Mouse (Mus musculus) right cerebral cortex, adult 2 months (tissue): ENCODE data around the gene 1700057G04Rik.
"Not testable (repeated sequence)": the region's sequence is repeated elsewhere in the genome, so short reads cannot be mapped to it uniquely, and the experiment has no call there.

Experiments
- DNase-seq, 2 experiments: peaks; one replicate each; pipeline ENCODE4 v3.0.0; 2021 to 2022; ENCODE audit warnings: low spot score in 2 of 2

The 1700057G04Rik gene

DNA sequence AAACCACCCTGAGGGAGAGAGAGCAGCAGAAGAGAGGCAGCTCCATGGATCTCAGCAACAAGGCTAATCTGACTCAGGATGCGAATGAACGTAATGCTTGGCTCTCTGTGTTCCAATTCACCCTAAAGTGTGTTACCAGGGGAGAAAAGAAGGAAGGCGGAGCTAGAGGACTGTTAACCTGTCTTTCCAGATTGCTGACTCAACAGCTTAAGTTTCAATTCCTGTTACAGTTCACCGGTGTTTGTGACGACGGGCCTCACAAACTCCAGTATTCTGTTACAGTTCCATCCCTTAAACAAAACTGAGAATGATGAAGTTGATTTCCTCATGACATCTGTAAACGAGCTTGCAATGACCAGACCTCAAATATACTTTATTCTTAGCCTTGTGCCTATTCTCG is 4.1 kb upstream of the 1700057G04Rik start:
- no peak for DNase-seq

DNA sequence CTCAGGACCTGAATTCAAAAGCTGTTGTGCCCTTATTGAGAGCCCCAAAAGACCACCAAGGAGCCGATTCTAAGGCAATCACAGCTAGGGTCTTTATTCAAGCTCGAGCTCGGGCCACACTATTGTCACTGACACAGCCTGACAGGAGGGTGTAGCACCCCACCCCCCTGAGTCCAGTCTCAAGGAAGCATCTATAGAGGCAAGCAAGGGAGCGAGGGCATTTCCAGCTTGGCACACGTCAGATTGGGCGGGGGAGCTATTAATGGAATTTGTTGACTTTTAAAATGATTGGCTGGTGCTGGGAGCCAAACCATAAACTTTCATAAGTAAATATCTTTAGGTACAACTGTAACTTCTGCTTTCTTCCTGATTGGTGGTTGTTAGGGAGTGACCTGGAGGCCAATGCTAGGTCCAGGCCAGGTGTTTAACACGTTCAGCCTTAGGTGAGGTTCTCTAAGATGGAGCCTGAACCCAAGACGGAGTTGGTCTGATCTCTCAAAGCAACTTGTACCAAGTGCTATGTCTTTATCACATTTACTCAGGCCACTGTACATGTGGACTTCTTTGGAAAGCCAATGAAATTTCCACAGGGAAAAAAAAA is 3.5 kb upstream of the 1700057G04Rik start:
- DNase-seq = no peak

DNA sequence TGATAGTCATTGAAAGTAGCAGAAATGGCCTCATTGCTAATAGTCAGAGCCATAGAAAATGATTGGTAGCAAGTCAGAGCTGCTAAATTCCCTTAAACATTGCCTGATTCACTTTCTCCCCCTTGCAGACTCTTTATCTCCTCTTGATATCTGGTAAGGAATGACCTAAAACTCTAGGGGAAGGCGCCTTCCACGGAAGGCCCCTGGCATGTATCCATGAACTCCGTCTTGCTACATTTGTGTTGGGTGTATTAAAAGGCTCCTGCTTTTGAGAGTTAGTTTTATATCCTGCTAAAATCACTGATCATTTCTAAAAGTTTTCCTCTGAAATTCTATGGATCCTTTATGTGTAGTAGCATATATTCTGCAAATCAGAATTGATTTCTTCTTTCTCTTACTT is 7.6 kb downstream of the 1700057G04Rik start:
- no peak for DNase-seq

DNA sequence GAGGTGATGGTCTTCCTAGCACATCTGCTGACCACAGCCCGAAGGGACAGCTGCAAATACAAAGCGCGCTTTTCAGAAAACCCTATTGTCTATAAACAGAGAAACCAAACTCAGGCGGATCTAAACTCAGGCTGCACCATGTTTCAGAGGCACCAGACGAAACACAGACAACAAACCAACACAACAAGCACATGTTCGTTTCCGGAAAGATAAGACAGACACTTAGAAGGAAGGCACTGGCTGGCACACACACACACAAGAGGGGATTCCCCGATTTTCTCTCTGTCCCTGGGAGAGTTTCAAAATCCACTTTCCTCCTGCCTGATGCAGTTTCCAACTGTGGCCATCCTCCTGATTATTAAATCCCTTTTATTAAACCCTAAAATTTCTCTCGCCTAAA is 16.8 kb downstream of the 1700057G04Rik start:
- not testable (repeated sequence) for DNase-seq

DNA sequence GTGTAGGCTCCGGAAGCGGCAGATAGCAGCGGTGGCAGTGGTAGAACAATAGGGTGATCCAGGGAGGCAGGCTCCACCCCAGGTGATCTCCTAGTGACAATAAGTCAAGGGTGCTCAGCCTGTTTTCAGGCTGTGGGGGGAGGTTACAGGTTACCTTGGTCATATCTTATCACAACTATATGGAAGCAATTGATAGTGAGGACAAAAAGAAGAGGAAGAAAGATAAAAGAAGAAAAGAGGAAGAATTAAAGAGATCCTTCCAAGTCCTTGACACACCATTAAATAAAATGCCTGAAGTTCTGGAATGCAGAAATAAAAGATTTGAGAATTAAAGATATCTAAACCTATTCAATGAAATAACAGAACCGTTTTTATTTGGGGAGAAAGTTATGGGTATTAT is 17.6 kb downstream of the 1700057G04Rik start:
- no peak for DNase-seq

DNA sequence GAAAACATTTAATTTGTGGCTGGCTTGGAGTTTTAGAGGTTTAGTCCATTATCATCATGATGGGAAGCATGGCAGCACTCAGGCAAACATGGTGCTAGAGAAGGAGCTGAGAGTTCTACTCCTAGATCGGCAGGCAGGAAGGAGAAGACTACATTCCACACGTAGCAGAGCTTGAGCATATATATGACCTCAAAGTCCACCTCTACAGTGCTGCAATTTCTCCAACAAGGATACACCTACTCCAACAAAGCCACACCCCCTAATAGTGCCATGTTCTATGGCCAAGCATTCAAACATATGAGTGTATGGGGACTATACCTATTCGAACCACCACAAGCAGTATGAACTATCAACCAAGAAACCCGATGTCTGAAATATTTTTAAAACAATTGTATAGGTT is 22.2 kb downstream of the 1700057G04Rik start:
- no peak for DNase-seq

DNA sequence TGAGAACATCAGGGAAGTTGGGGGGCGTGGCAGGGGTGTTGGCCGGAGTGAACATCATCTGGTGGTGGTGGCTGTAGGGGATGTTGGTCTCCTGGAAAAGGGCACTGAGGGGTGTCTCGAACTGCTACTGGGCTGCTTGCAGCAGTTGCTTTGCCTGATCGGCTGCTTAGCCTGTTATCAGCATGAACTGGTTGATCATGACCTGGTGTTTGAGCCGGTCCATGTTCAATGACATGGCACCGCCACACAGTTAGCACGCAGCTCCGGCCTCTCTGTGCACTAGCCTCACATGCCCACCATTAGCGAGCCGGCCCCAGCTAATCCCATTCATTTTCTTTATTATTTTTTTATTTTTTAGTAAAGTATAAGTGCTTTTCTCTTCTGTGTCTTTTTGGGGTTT is 25.7 kb downstream of the 1700057G04Rik start:
- no peak for DNase-seq

DNA sequence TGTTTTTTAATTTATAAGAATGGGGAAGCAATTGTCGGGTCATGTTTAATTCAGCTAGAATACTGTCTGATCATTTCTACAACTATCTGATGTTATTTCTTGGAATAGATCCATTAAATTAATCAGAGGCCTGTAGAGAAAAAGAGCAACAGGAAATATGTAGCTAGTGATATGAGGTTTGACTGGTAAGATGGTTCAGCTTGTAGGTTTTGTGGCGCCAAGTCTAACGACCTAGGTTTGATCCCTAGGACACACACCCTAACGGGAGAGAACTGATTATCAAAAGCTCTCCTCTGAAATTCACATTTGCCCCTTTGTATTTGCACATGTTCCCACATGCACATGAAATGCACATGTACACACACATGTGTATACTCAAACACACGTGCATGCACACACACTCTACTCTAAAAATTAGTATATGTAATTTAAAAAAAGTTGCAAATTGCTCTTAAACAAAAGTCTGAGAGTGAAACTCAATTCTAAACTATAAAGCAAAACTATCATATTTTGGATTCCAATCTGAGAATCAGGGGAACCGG is 26.2 kb downstream of the 1700057G04Rik start:
- no peak for DNase-seq

DNA sequence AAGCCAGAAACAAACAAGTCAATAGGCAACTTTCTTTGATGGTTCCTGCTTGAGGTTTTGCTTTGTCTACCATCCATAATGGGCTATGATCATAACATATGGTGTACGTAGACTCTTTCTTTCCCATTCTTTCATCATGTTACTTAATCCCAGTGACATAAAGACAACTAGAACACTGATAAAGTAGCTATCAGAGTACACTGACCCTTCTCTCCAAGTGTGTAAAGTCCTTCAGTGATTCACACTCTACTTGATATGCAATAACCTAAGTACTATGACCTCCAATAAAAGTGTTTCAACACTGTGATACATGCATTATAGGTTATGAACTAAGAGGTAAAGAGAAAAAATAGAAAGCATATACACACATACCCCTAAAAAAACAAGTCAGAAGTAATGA is 27.9 kb downstream of the 1700057G04Rik start:
- no peak for DNase-seq

DNA sequence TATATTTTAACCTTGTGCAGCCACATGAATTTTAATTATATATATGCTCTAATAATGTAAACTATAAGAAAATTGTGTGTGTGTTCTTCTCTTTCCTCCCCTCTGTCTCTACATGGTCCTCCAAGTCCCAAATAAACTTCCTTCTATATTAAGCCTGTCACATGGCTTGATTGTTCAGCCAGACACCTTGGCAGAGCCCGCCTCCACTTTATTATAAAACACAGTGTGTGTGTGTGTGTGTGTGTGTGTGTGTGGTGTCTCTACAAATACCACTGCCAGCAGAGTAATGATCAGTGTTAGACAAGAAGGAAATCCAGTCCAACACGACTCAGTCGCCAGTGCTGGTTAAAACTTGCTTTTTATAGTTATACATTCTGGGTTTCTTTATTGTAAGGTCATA is 28.5 kb downstream of the 1700057G04Rik start:
- DNase-seq = no peak

DNA sequence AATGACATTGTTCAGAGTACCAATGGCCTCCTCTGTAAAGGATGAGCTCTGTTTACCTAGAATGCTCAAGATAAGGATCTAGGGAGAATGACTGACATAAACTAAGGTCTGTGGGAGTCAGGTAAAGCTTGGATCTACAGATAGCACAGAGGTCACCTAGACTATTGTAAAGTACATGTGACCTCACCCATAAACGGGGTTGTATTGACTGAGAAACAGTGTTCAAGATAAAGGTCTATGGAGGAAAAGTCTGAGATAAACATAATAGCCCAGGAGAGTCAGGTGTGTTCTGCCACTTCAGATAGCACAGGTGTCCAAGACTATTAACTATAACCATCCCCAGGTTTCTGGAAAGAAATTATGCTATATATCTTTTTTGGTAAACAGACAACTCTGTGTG is 29.8 kb downstream of the 1700057G04Rik start:
- DNase-seq = no peak

DNA sequence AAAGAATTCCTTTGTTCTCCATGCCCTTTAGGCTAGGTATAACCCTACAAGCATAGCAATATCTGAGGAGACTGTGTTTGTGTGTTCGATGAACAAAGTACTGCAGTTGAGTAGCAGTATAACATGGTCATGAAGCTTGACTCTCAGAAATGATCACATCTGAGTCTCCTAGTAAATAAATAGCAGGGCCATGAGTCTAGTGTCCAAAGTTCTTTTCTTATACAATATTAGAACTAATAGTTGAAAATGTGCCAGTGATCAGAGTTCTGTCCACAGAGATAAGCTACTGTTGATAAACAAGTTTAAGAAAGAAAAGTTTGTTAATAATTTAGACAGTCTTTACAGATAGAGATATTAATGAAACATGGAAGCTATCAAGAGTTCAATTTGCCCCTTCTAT is 42.7 kb downstream of the 1700057G04Rik start:
- no peak for DNase-seq

DNA sequence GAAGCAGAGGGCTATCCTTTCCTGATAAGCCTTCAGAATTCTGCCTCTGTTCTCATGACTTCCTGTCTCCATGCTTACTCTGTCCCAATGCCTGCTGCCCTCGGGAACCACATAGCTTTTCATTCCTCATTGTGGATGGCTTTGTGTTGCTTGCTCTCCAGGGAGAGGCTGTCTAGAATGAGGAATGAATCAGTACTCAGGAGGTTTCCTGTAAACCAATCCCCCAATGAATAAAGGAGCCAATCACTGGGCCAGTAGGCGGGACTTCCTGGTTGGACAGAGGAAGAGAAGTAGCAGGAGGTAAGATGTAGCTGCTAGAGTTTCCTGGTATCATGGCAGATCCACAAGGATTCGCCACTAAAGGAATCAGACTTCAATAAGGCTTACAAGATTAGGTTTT is 44.1 kb downstream of the 1700057G04Rik start:
- DNase-seq = no peak

DNA sequence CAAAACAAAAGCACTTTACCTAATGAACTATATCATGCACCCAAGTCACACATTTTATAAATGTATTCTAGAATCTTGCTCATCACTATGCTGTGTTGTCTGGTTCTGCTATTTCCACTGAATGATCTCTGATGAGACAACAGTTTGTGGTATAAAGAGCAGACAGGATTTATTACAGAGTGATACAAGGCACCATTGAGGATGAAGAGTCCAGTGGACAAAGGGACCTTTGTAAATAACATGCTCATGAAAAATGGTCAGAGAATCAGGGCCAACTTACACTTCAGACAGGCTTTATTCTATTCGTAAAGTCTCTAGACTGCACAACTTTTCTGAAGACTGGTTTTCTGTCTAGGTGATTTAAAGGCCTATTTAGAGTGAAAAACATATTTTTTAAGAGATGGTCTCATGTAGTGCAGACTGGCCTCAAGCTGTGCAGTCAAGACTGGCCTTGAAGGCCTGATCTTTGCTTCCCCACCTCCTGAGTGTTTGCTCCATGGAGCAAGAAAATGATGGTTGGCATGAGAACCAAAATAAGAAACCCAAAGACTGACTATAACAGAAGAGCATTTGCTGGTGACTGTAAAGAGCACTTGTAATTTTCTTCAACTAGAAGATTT is 51.6 kb downstream of the 1700057G04Rik start:
- DNase-seq = no peak

DNA sequence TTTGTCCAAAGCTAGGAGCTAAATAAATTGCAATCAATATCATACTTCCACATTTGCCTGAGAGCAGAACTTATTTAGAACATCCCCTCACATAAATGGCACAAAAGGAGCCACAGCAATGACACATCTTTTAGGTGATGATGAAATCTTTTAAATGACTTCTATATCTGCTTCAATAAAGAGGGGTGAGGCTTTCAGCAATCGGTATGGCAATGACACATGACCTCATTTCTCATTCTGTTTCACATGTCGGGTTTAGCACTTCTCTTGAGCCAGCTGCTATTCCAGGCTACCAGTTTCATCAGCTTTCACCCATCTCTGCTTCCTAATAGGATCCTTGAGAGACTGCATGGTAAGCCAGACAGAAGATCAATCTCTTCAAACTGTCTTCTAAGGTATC is 54.3 kb downstream of the 1700057G04Rik start:
- DNase-seq = no peak

DNA sequence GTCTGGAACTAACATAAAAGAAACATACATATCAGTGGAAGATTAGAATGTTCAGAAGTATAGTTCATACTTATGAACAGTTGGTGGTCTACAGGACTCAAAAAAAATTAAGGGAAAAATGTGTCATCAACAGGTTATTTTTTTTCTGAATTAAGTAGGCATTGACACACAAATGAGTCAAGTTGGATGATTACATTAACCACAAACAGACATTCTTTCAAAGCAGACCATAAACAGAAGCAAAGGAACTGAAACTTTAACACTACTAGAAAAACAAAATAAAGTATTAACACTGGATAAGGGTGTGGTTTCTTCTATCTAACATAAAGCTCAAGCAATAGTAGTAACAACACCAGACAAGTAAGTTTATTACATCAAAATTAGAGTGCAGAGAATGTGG is 59.7 kb downstream of the 1700057G04Rik start:
- no peak for DNase-seq

DNA sequence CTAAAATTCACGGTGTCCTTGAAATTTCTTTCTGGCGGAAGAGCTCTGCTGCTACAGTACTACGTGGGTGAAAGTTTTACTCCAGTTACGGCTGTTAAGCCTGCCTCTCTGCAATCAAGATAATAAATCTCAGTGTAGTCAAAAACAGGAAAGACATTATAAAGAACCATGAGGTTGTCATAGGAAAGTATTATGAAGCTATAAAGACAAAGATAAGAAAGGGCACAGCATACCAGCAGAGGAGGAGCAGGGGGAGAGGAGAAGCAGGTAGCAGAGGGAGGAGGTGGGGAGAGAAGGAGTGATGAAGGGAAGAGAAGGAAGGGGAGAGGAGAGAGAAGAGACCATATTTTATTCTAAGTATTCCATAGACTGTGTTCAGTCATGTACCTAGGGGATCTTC is 64.7 kb downstream of the 1700057G04Rik start:
- DNase-seq = no peak

DNA sequence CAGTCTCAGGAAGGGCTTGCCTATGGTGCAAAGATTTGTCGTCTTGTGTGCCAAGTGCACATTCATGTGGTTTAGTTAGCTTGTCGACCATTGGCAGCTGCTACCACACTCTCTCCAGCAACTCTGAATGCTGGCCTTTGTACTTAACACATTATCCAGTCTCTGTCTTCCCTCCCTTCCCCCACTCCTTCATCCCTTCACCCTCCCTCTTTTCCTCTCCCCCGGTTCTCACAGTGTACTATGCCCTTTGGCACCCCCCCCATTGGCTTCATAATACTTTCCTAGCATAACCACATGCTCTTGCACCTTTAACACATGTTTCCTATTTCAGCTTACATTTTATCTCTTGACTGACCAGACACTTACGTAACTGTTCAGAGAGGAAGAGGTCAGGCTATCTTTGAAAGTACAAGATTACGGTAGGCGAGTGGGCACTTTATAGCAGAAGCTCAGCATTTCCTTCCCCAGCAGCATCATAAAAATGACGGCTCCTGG is 65.6 kb downstream of the 1700057G04Rik start:
- no peak for DNase-seq

DNA sequence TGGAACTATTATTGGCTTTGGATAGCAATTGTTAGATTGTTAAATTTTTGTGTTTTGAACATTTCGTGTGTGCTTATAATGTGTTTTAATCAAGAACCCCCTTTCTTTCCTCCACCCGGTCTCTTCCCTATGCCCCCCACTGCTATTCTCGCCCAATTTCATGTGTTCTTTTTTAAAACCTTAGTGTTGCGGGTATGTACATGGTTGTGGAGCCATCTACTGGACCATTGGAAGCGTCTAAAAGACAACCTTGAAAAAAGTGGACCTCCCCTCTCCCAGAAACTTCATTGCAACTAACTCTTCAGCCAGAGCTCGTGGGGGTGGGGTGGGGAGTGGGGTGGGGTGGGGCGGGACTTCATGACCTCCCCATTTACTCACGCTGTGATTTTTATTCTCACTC is 66.2 kb downstream of the 1700057G04Rik start:
- no peak for DNase-seq

DNA sequence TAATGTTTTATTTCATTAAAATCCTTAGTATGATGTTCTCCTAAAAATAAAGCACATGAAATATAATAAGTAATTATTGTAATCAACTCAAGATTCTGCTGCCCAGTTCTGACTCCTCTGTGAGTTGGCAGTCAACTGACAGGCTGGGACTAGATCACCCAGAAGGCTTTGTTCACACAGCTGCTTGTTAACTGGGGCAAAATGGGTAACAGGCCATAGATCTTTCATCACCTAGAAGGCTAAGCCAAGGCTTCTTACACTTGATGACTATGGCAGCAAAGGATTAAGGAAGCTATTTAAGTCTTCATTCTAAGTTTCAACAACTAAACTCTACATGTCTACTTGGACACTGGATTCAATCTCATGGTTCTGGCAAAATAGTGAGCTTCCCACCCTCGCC is 68.8 kb downstream of the 1700057G04Rik start:
- no peak for DNase-seq

DNA sequence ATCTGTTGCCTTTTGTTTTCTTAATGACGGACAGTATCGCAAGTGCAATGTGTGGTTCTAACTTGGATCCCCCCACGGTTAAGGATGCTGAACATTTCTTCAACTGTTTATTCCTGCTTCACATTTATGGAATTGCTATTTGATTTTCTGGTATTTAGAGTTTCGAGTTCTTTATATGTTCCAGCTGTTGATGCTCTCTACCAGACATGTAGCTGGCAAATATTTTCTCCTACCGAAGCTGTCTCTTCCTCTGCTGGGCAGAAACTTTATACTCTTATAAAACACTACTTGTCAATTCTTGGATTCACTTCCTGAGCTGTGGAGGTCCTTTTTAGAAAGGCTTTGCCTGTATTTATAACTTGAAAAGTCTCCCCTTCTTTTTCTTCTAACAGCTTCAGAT is 70.1 kb downstream of the 1700057G04Rik start:
- no peak for DNase-seq

DNA sequence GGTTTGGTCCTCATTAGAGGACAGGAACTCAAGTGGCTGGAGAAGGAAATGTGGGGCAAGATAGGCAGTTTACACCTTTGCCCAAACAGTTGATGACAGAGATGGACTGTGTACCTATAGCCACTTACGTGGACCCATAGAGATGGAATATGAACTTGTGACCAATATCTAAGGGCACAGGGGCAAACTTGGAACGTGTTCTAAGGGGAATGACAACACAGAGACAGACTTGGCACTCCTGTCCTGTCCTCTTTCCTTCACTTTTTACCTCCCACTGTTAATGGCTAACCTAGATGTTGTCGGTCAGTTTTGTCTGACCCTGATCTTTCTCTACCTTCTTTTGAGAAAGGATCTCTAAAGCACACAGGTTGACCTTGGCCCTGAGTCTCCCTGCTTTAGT is 74.2 kb downstream of the 1700057G04Rik start:
- DNase-seq = no peak

DNA sequence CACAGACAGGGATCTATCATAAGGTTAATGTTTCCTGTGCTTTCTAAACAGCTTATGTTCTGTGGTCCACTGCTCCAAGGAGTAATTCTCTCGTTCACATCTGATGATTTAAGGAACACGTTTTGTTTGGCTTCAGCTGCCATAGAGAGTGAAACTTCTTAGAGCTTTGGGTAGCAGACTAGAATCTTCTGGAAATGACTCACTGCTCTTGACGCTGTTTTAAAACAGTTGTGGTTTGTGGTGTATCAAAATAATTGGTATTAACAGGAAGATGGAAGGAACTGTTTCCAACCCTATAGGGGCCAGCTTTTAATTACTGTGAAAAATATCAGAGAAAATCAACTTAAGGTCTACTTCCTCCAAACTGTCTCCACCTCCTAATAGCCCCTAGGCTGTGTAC is 75.2 kb downstream of the 1700057G04Rik start:
- DNase-seq = no peak

DNA sequence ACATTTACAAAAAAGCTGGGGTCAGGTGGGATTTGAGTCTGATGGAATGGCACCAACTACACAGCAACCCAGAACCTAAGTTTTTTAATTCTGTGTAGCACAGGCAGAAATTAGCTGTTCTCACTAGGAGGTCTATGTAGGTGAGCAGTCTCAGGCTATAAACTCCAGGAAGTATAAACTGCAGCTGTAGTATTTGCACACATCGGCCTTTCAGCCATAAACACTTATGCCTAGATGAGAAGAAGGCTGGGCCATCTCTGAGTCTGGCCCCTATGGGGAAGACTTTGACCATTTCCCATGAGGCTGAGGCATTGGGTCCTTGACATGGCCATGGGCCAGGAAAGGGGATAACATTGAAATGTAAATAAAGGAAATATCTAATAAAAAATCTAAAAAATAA is 76.7 kb downstream of the 1700057G04Rik start:
- no peak for DNase-seq
